Mouse (Mus musculus) embryonic facial prominence, embryonic 13.5 days (tissue): ENCODE measurements at regions not wholly inside any gene's neighbourhood (a gene's known extent, or its start where the extent isn't known, plus 50 kb on each side); places are given as distances from the start of the nearest gene placed in this dataset.

Source experiments
- ATAC-seq: fragments of 200-750 bp; cut with Nextera tagmentation; 2 replicates; pipeline ENCODE4 v1.8.0; 2017; ENCODE audit warnings: low read depth; ENCODE audit not compliant: insufficient number of reproducible peaks, insufficient read depth, low FRiP score, low TSS enrichment
- H3K27ac ChIP-seq: fragments of 300-500 bp; sonication (generic); 2 replicates; pipeline ENCODE4 v1.5.1; 2015; ENCODE audit warnings: moderate library complexity, mild to moderate bottlenecking, inconsistent platforms
- H3K27me3 ChIP-seq: fragments of 300-500 bp; sonication (generic); 2 replicates; pipeline ENCODE4 v1.6.1; 2015; ENCODE audit warnings: mild to moderate bottlenecking, inconsistent platforms
- H3K36me3 ChIP-seq: fragments of 300-500 bp; sonication (generic); 2 replicates; pipeline ENCODE4 v1.6.1; 2015; ENCODE audit warnings: mild to moderate bottlenecking, inconsistent platforms
- H3K4me1 ChIP-seq: fragments of 300-500 bp; sonication (generic); 2 replicates; pipeline ENCODE4 v1.6.1; 2015; ENCODE audit warnings: inconsistent platforms
- H3K4me2 ChIP-seq: fragments of 300-500 bp; sonication (generic); 2 replicates; pipeline ENCODE4 v1.6.1; 2015; ENCODE audit warnings: moderate library complexity, mild to moderate bottlenecking, inconsistent platforms
- H3K4me3 ChIP-seq: fragments of 300-500 bp; sonication (generic); 2 replicates; pipeline ENCODE4 v1.5.1; 2015; ENCODE audit warnings: mild to moderate bottlenecking, inconsistent platforms
- H3K9ac ChIP-seq: fragments of 300-500 bp; sonication (generic); 2 replicates; pipeline ENCODE4 v1.6.1; 2015; ENCODE audit warnings: mild to moderate bottlenecking, inconsistent platforms
- H3K9me3 ChIP-seq: fragments of 300-500 bp; sonication (generic); 2 replicates; pipeline ENCODE4 v1.6.1; 2016; ENCODE audit warnings: inconsistent platforms
- WGBS: fragments of 180-500 bp; shearing (Covaris S2); methylation state at CpG from one replicate; pipeline ENCODE4 v1.1.7; 2015; ENCODE audit warnings: mixed read lengths; 5-methylcytosine and 5-hydroxymethylcytosine counted together

DNA sequence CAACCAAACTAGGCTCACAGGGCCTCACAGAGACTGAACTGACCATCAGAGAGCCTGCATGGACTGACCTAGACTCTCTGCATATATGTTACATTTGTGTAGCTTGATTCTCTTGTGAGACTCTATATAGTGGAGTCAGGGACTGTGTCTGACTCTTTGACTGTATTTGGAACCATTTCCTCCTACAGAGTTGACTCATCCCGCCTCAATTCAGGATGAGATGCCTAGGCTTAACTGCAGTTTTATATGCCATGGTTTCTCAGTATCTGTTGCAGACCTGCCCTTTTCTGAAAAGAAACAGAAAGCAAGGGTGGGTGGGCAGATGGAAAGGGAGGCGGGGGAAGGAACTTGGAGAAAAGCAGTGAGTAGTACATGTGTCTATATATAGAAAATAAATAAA, 441.9 kb downstream of the Tmem161b start:
- Histone ChIP-seq H3K4me2 (no peak overlapping the region), H3K4me3 (no peak overlapping the region), H3K9ac (no peak overlapping the region), H3K27me3 (no peaks in the 10 kb centered on the region), H3K27ac (no peak overlapping the region), H3K36me3 (no peaks in the 10 kb centered on the region), H3K4me1 (no peaks in the 10 kb centered on the region), H3K9me3 (no peaks in the 10 kb centered on the region)
- no peak for ATAC-seq
- WGBS: 77% methylated on average over 2 of the region's 2 CpGs

GRCm38 (mm10) chr13:84680971-84681370, 458.9 kb downstream of the Tmem161b start:
- no peaks in the 10 kb centered on the region for H3K36me3 ChIP-seq
- ATAC-seq: no peak
- no peaks in the 10 kb centered on the region for H3K9me3 ChIP-seq
- 57% methylated on average over 2 of the region's 2 CpGs for WGBS
- H3K4me1 ChIP-seq: no peaks in the 10 kb centered on the region
- no peaks in the 10 kb centered on the region for H3K27me3 ChIP-seq
- no peak overlapping the region for H3K27ac ChIP-seq
- no peak overlapping the region for H3K4me2 ChIP-seq
- H3K9ac ChIP-seq: no peak overlapping the region
- H3K4me3 ChIP-seq: no peak overlapping the region

- WGBS: 54% methylated on average over 2 of the region's 2 CpGs
- no peak overlapping the region for H3K27ac ChIP-seq
- no peaks in the 10 kb centered on the region for H3K9me3 ChIP-seq
- no peaks in the 10 kb centered on the region for H3K27me3 ChIP-seq
- H3K4me2 ChIP-seq: no peak overlapping the region
- no peak overlapping the region for H3K4me3 ChIP-seq
- H3K36me3 ChIP-seq: no peaks in the 10 kb centered on the region
- no peak overlapping the region for H3K9ac ChIP-seq
- no peak for ATAC-seq
- H3K4me1 ChIP-seq: no peaks in the 10 kb centered on the region
These were observed 463.8 kb downstream of the Tmem161b start for GRCm38 (mm10) chr13:84685930-84686329.

GRCm38 (mm10) chr13:84693462-84693861, 471.4 kb downstream of the Tmem161b start:
- 74% methylated on average over 2 of the region's 2 CpGs for WGBS
- no peak overlapping the region for H3K4me2 ChIP-seq
- H3K27me3 ChIP-seq: no peaks in the 10 kb centered on the region
- no peak for ATAC-seq
- no peaks in the 10 kb centered on the region for H3K4me1 ChIP-seq
- H3K9ac ChIP-seq: no peak overlapping the region
- H3K9me3 ChIP-seq: no peaks in the 10 kb centered on the region
- H3K4me3 ChIP-seq: no peak overlapping the region
- no peaks in the 10 kb centered on the region for H3K36me3 ChIP-seq
- no peak overlapping the region for H3K27ac ChIP-seq

DNA sequence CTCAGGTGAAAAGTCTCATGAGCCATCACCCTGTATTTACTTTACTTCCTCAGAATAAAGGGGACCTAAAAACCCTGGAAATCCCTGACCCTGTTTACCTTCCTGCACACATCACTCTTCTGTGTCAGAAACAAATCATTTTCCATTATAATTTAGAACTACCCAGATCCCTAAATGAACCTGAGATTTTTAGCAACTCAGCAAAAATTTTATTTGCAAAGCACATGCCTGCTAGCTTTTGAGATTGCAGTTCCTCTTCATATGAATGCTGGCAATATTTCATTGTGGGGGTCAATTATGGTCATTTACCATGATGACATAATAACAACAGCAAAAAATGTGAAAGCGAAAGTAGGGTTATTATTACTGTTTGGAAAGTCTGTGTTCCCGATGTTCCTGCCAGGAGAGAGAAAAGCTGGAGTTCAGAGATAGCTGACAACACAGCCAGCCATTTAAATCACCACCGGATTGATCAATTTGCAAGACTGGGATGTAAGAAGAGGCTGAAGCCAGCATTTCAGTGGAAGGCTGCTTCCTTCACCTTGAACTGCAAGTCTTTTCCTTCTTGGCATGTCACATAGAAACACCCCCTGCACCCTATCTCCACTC, 476.5 kb downstream of the Tmem161b start:
- no peaks in the 10 kb centered on the region for H3K27me3 ChIP-seq

GRCm38 (mm10) chr13:84741231-84741630, 448.0 kb upstream of the Ccnh start:
- 85% methylated on average over 4 of the region's 4 CpGs for WGBS

More for the DNA sequence above, 476.5 kb downstream of the Tmem161b start:
- Histone ChIP-seq H3K4me2 (no peak overlapping the region), H3K36me3 (no peaks in the 10 kb centered on the region), H3K4me3 (no peak overlapping the region), H3K4me1 (no peaks in the 10 kb centered on the region), H3K9me3 (no peaks in the 10 kb centered on the region), H3K9ac (no peak overlapping the region), H3K27ac (no peak overlapping the region)
- ATAC-seq: no peak
- 60% methylated on average over 3 of the region's 3 CpGs for WGBS

DNA sequence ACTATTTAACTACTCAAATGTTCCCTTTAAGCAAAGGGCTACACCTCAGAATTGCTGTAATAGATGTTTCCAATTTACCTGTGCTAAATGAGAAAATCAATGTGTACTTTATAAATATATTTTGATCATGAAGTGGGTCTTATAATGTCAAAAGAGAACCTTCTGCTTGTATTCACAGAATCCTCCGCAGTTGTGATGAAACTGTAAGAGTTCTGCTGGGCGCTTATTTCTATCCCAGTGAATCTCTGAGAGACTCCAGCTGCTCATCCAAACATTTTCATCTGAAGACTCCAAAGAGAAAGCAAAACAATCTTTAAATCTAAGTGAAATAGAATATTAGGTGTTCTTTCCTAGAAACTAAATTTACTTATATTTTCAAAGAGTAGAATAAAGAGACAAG, 440.9 kb upstream of the Ccnh start:
- Histone ChIP-seq H3K9me3 (no peaks in the 10 kb centered on the region), H3K4me3 (no peak overlapping the region), H3K27me3 (no peaks in the 10 kb centered on the region), H3K27ac (no peak overlapping the region), H3K4me1 (no peaks in the 10 kb centered on the region), H3K9ac (no peak overlapping the region), H3K4me2 (no peak overlapping the region), H3K36me3 (no peaks in the 10 kb centered on the region)
- WGBS: 87% methylated on average over 2 of the region's 2 CpGs
- no peak for ATAC-seq

More at GRCm38 (mm10) chr13:84741231-84741630, 448.0 kb upstream of the Ccnh start:
- Histone ChIP-seq H3K27me3 (no peaks in the 10 kb centered on the region), H3K36me3 (no peaks in the 10 kb centered on the region), H3K4me1 (no peaks in the 10 kb centered on the region), H3K4me3 (no peak overlapping the region), H3K9ac (no peak overlapping the region), H3K9me3 (no peaks in the 10 kb centered on the region), H3K27ac (no peak overlapping the region), H3K4me2 (no peak overlapping the region)
- ATAC-seq: no peak

- 82% methylated on average over 1 of the region's 1 CpGs for WGBS
These were observed 440.0 kb upstream of the Ccnh start for GRCm38 (mm10) chr13:84749214-84749613.

GRCm38 (mm10) chr13:84750136-84750535, 439.1 kb upstream of the Ccnh start:
- no peak for ATAC-seq
- WGBS: 83% methylated on average over 2 of the region's 2 CpGs

More at GRCm38 (mm10) chr13:84749214-84749613, 440.0 kb upstream of the Ccnh start:
- H3K27me3 ChIP-seq: no peaks in the 10 kb centered on the region
- H3K4me2 ChIP-seq: no peak overlapping the region
- H3K36me3 ChIP-seq: no peaks in the 10 kb centered on the region
- H3K9me3 ChIP-seq: no peaks in the 10 kb centered on the region
- ATAC-seq: no peak
- no peaks in the 10 kb centered on the region for H3K4me1 ChIP-seq
- H3K9ac ChIP-seq: no peak overlapping the region
- H3K4me3 ChIP-seq: no peak overlapping the region
- no peak overlapping the region for H3K27ac ChIP-seq

DNA sequence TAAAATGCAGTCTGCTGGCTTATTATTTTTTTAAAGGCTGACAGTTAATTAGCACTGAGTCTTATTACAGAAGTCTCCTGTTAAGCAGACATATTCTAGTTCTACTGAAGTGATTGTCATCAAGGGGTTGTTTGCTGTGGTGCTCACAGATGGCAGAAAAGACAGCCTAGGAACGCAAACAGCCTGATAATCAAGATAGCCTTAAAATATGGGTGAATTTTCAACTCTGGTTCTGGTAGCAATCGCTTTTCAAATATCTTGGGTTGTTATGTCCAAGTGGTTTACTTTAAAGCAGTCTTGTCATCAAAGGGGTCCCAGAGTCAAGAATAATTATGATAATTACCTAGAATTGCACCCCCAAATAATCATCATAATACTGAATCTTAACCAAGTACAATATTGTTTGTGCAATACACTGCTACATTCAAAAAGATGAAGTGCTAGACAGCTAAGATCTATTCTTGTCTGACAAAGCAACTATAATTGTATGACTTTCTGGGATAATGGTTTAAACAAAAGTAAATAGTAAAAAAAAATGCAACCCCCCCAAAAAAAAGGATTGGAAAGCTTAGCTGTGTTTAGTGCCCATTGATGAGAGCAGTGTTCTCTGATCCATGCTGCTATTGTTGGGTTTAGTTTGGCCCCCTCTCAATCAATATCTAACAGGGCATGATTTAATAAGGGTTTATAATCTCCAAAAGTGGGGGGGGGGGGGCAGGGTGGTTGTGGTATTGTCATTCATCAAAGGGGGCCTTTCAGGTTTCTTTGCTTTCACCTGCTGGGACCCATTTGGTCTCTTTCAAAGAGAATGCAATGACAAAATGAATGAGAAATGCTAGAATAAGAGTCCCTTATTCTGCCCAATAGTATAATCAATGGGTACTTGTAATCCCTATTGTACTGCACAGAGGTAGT, 437.4 kb upstream of the Ccnh start:
- Histone ChIP-seq H3K9me3 (no peaks in the 10 kb centered on the region), H3K9ac (no peak overlapping the region), H3K4me3 (no peak overlapping the region), H3K36me3 (no peaks in the 10 kb centered on the region), H3K4me1 (no peaks in the 10 kb centered on the region), H3K4me2 (no peak overlapping the region), H3K27me3 (0 out of 2 replicates have a peak, but pooled peaks cover 1% of the 10 kb centered on the region), H3K27ac (no peak overlapping the region)
- ATAC-seq: no peak
- 58% methylated on average over 2 of the region's 2 CpGs for WGBS

More at GRCm38 (mm10) chr13:84750136-84750535, 439.1 kb upstream of the Ccnh start:
- Histone ChIP-seq H3K27me3 (no peaks in the 10 kb centered on the region), H3K9ac (no peak overlapping the region), H3K27ac (no peak overlapping the region), H3K4me2 (no peak overlapping the region), H3K9me3 (no peaks in the 10 kb centered on the region), H3K4me3 (no peak overlapping the region), H3K36me3 (no peaks in the 10 kb centered on the region), H3K4me1 (no peaks in the 10 kb centered on the region)

- Histone ChIP-seq H3K27ac (no peak overlapping the region), H3K4me2 (no peak overlapping the region), H3K9ac (no peak overlapping the region), H3K4me3 (no peak overlapping the region), H3K27me3 (0 out of 2 replicates have a peak, but pooled peaks cover 3% of the 10 kb centered on the region), H3K36me3 (no peaks in the 10 kb centered on the region), H3K4me1 (no peaks in the 10 kb centered on the region), H3K9me3 (no peaks in the 10 kb centered on the region)
- no peak for ATAC-seq
- WGBS: 67% methylated on average over 4 of the region's 4 CpGs
These were observed 436.8 kb upstream of the Ccnh start for GRCm38 (mm10) chr13:84752491-84752820.
